Mouse (Mus musculus): ENCODE data around the gene Msmp.

DNA sequence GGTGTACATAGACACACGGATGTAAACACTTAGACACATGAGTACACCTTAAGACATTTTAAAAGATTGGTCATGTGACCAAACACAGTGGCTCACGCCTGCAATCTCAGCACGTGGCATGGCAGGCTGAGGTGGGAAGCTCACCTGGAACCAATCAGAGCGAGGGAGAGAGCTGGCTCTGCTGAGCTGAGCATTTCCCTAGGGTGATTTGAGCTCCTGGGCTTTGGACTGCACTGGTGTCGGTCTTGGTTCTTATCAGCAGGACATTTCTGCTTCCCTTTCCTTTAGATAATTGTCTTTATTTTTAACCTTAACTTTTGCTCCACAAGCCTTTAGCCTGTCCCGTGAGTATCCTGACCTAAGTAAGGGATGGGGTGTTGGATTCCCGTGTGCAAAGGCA lies 3.4 kb upstream of the Msmp start:
- TF ChIP-seq CTCF (IDR thresholded peaks at IDR 0.05; ENCODE audit: extremely low read depth, insufficient read depth, low read length) (no peak), POLR2A (IDR thresholded peaks at IDR 0.05; ENCODE audit: extremely low read depth, insufficient read depth, low read length) (no peak)
